Mouse (Mus musculus): ENCODE measurements around the gene Aoc1. TPM values are rescaled to one million over a fixed set of nuclear protein-coding genes. Genes with fewer than 3 reads are reported as not detected.

The Aoc1 gene
- total and polyA plus RNA-seq, 3 experiments: 0.19 to 0.21 TPM; not detected in 1

- TF ChIP-seq ZMIZ1 (IDR thresholded peaks at IDR 0.05; ENCODE audit: low read depth, low read length) (no peak), SMC3 (IDR thresholded peaks at IDR 0.05; ENCODE audit: low read depth, low read length) (no peak), RCOR1 (conservative IDR thresholded peaks at IDR 0.05; ENCODE audit: low read depth, low read length) (0 out of 2 replicates have a peak, but pooled peaks have one; percentile 50), CTCF (conservative IDR thresholded peaks at IDR 0.05 in 1 of 2, IDR thresholded peaks at IDR 0.05 in 1 of 2; ENCODE audit: low read depth in 2 of 2, low read length in 2 of 2) (no peak), MAZ (IDR thresholded peaks at IDR 0.05; ENCODE audit: low read depth, low read length) (no peak), ETS1 (conservative IDR thresholded peaks at IDR 0.05; ENCODE audit: low read depth, low read length) (peak; percentile 72)
These were observed 43.0 kb upstream of the Aoc1 start (continued) for GRCm38 (mm10) chr6:48829651-48830050.

- dilution Hi-C loops (cut with MboI; ENCODE audit: extremely low pct_ligation_motif_present, extremely low pct_unique_long_range_greater_than_20kb, low sequenced_read_pairs): no loop called here
- no peak for DNase-seq (ENCODE audit: extremely low read depth)
- Histone ChIP-seq H3K27me3 (replicated peaks) (no peaks in the 10 kb centered on the region), H3K4me3 (replicated peaks in 1 of 3; ENCODE audit: low read depth in 2 of 3, low read length in 2 of 3, poor library complexity in 1 of 3) (no peak overlapping the region), H3K4me2 (ENCODE audit: insufficient read depth, low read depth, poor library complexity, severe bottlenecking) (peak overlapping the region; percentile 8; the same call in 1 of the 2 replicates), H3K9me3 (replicated peaks; ENCODE audit: low read length) (no peaks in the 10 kb centered on the region), H3K79me2 (replicated peaks; ENCODE audit: control insufficient read depth, extremely low read depth, insufficient read depth, poor library complexity, severe bottlenecking) (no peaks in the 10 kb centered on the region), H3K36me3 (replicated peaks in 1 of 2; ENCODE audit: control insufficient read depth in 1 of 2, insufficient read depth in 1 of 2, low read length in 1 of 2) (peaks cover under 1 to 29% of the 10 kb centered on the region in 2 experiments), H3K4me1 (ENCODE audit: control insufficient read depth in 1 of 2, insufficient read depth in 2 of 2) (peaks cover 16 to 68% of the 10 kb centered on the region in 2 experiments), H3K27ac (ENCODE audit: insufficient read depth, low read depth) (no peak overlapping the region), H3K9ac (ENCODE audit: insufficient read depth, low read depth) (peak overlapping the region; percentile 13; the same call in 1 of the 2 replicates)
- TF ChIP-seq NELFE (IDR thresholded peaks at IDR 0.05; ENCODE audit: low read depth, low read length) (no peak), IRF4 (IDR thresholded peaks at IDR 0.05; ENCODE audit: low read depth, low read length) (0 out of 2 replicates have a peak, but pooled peaks have one; percentile 30)
- in situ Hi-C loops (cut with MboI; ENCODE audit: low pct_ligation_motif_present, low pct_unique_long_range_greater_than_20kb, low sequenced_read_pairs): no loop called here
These were observed 42.5 kb upstream of the Aoc1 start for GRCm38 (mm10) chr6:48830241-48830640.

GRCm38 (mm10) chr6:48831141-48831540, 41.6 kb upstream of the Aoc1 start:
- Histone ChIP-seq H3K27ac (ENCODE audit: insufficient read depth, low read depth) (no peak overlapping the region), H3K9me3 (replicated peaks; ENCODE audit: low read length) (no peaks in the 10 kb centered on the region), H3K9ac (ENCODE audit: insufficient read depth, low read depth) (no peak overlapping the region), H3K79me2 (replicated peaks; ENCODE audit: control insufficient read depth, extremely low read depth, insufficient read depth, poor library complexity, severe bottlenecking) (no peaks in the 10 kb centered on the region), H3K36me3 (replicated peaks in 1 of 2; ENCODE audit: control insufficient read depth in 1 of 2, insufficient read depth in 1 of 2, low read length in 1 of 2) (peaks cover 3 to 38% of the 10 kb centered on the region in 2 experiments), H3K4me3 (replicated peaks in 1 of 3; ENCODE audit: low read depth in 2 of 3, low read length in 2 of 3, poor library complexity in 1 of 3) (no peak overlapping the region), H3K27me3 (replicated peaks) (no peaks in the 10 kb centered on the region), H3K4me2 (ENCODE audit: insufficient read depth, low read depth, poor library complexity, severe bottlenecking) (no peak overlapping the region), H3K4me1 (ENCODE audit: control insufficient read depth in 1 of 2, insufficient read depth in 2 of 2) (peaks cover 16 to 74% of the 10 kb centered on the region in 2 experiments)
- in situ Hi-C loops (cut with MboI; ENCODE audit: low pct_ligation_motif_present, low pct_unique_long_range_greater_than_20kb, low sequenced_read_pairs): no loop called here
- TF ChIP-seq ELF1 (IDR thresholded peaks at IDR 0.05; ENCODE audit: low read depth, low read length) (no peak), USF2 (conservative IDR thresholded peaks at IDR 0.05; ENCODE audit: low read depth, low read length) (no peak), NRF1 (IDR thresholded peaks at IDR 0.05; ENCODE audit: low read depth, low read length) (no peak), EP300 (IDR thresholded peaks at IDR 0.05; ENCODE audit: low read length) (no peak), USF1 (IDR thresholded peaks at IDR 0.05; ENCODE audit: low read depth, low read length) (no peak), MAFK (IDR thresholded peaks at IDR 0.05; ENCODE audit: insufficient replicate concordance, low read length) (no peak), NELFE (IDR thresholded peaks at IDR 0.05; ENCODE audit: low read depth, low read length) (no peak)
- no peak for DNase-seq (ENCODE audit: extremely low read depth)
- dilution Hi-C loops (cut with MboI; ENCODE audit: extremely low pct_ligation_motif_present, extremely low pct_unique_long_range_greater_than_20kb, low sequenced_read_pairs): no loop called here

All from CH12.LX (cell line).